Mouse (Mus musculus) limb, embryonic 14.5 days (tissue): ENCODE results near the gene Gm7030. TPM values are rescaled to one million over a fixed set of nuclear protein-coding genes. Genes with fewer than 3 reads are reported as not detected.
"Not testable (repeated sequence)": the region's sequence is repeated elsewhere in the genome, so short reads cannot be mapped to it uniquely, and the experiment has no call there.

ENCODE experiments used
- ATAC-seq: fragments of 200-750 bp; cut with Nextera tagmentation; 2 replicates; pipeline ENCODE4 v1.8.0; 2017; ENCODE audit warnings: low read depth, moderate number of reproducible peaks, moderate TSS enrichment; ENCODE audit not compliant: low FRiP score
- DNase-seq: peaks from one replicate; pipeline ENCODE4 v3.0.0-alpha.2; 2015; ENCODE audit warnings: low spot score
- H3K27ac ChIP-seq: fragments of 300-500 bp; sonication (generic); replicated peaks from 2 replicates; pipeline ENCODE4 v1.5.1; 2014; ENCODE audit warnings: low read depth, mild to moderate bottlenecking, low read length, moderate library complexity, mixed read lengths
- H3K27me3 ChIP-seq: fragments of 300-500 bp; sonication (generic); 2 replicates; pipeline ENCODE4 v1.6.1; 2014; ENCODE audit warnings: low read length, mixed read lengths; ENCODE audit not compliant: control insufficient read depth, insufficient read depth
- H3K36me3 ChIP-seq: fragments of 300-500 bp; sonication (generic); 2 replicates; pipeline ENCODE4 v1.6.1; 2014; ENCODE audit warnings: mild to moderate bottlenecking, low read length, moderate library complexity, mixed read lengths; ENCODE audit not compliant: control insufficient read depth, insufficient read depth
- H3K4me1 ChIP-seq: fragments of 300-500 bp; sonication (generic); 2 replicates; pipeline ENCODE4 v1.6.1; 2014; ENCODE audit warnings: antibody characterized with exemption, low read length, mixed read lengths; ENCODE audit not compliant: control insufficient read depth, insufficient read depth
- H3K4me2 ChIP-seq: fragments of 300-500 bp; sonication (generic); replicated peaks from 2 replicates; pipeline ENCODE4 v1.6.1; 2014; ENCODE audit warnings: low read depth, mild to moderate bottlenecking, low read length, moderate library complexity; ENCODE audit not compliant: severe bottlenecking
- H3K4me3 ChIP-seq: fragments of 300-500 bp; sonication (generic); replicated peaks from 2 replicates; pipeline ENCODE4 v1.5.1; 2014; ENCODE audit warnings: low read length
- H3K9ac ChIP-seq: fragments of 300-500 bp; sonication (generic); 2 replicates; pipeline ENCODE4 v1.6.1; 2014; ENCODE audit warnings: mild to moderate bottlenecking, low read depth, low read length, moderate library complexity; ENCODE audit not compliant: severe bottlenecking
- H3K9me3 ChIP-seq: fragments of 300-500 bp; sonication (generic); 2 replicates; pipeline ENCODE4 v1.6.1; 2016; ENCODE audit warnings: low read length; ENCODE audit not compliant: control insufficient read depth
- WGBS: fragments of 180-500 bp; shearing (Covaris S2); extraction: QIAGEN DNeasy Blood & Tissue Kit; methylation state at CpG from one replicate; pipeline ENCODE4 v1.1.7; 2014; 5-methylcytosine and 5-hydroxymethylcytosine counted together
- polyA plus RNA-seq, 2 experiments: library from polyadenylated mRNA; depleted of rRNA in 1 of 2; stranded (reverse) in 1 of 2; unstranded in 1 of 2; fragments of >200 nt; fragmentation: Nextera tagmentation in 1 of 2; extraction: Ambion mirVana in 1 of 2; gene quantifications; 2 replicates each; pipeline versions ENCODE4 v1.2.1 to v1.2.3; 2012 to 2014

Gene Gm7030
- polyA plus RNA-seq, 2 experiments = not detected

GRCm38 (mm10) chr17:36120839-36121238, 8.4 kb downstream of the Gm7030 start:
- not testable (repeated sequence) for H3K27ac ChIP-seq, H3K36me3 ChIP-seq, H3K4me1 ChIP-seq, H3K4me2 ChIP-seq, DNase-seq, ATAC-seq, H3K9ac ChIP-seq, H3K9me3 ChIP-seq, H3K4me3 ChIP-seq
- WGBS = 19% methylated on average over 17 of the region's 18 CpGs
- peaks cover 15% of the 10 kb centered on the region; the same call in 1 of the 2 replicates for H3K27me3 ChIP-seq

DNA sequence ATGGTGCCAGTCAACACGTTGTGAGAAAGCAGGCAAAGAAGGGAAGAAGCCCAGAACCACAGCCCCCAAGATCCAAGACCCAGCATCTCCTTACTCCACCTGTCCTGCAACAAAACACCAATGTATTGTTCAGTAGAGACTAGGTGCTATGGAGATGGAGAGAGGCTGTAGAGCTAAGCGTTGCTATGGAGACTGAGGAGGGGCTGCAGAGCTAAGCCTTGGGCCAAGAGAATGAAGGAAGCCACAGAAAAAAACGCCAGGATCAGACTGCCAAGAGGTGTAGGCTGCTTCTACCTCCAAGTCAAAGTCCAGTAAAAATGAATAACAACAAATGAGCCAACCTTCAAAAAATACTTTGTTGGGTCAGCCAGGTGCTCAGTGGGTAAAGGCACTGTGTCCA, 12.7 kb downstream of the Gm7030 start:
- H3K4me1 ChIP-seq, H3K9me3 ChIP-seq, H3K9ac ChIP-seq, H3K27me3 ChIP-seq, ATAC-seq, DNase-seq, H3K36me3 ChIP-seq, H3K4me2 ChIP-seq, H3K4me3 ChIP-seq, H3K27ac ChIP-seq: not testable (repeated sequence)
- WGBS = 27% methylated on average over 3 of the region's 3 CpGs

- H3K36me3 ChIP-seq, H3K9ac ChIP-seq, H3K4me2 ChIP-seq, H3K27ac ChIP-seq, ATAC-seq, H3K9me3 ChIP-seq, H3K4me1 ChIP-seq, H3K4me3 ChIP-seq: not testable (repeated sequence)
- 17% methylated on average over 6 of the region's 6 CpGs for WGBS
- DNase-seq = peak; percentile 58
- peaks cover 18% of the 10 kb centered on the region for H3K27me3 ChIP-seq
Measured at GRCm38 (mm10) chr17:36113979-36114593, 15.1 kb downstream of the Gm7030 start.

DNA sequence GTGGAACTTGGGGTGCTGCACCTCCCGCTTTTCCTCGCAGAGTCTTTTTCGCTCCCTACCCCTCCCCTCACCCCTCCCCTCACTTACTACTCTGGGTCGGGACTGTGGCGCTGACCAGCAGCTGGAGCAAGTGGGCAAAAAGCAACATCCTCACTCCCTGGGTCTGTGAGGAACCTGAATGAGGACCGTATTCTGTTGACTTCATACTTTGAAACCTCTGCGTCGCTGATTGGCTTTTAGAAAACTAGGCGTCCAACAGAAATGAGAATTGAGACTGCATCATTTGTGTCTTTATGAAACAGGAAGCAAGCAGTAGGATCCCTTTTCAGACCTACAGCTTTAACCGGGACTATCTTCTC, 17.7 kb downstream of the Gm7030 start:
- Histone ChIP-seq H3K27me3 (peaks cover 13% of the 10 kb centered on the region), H3K9ac (0 out of 2 replicates have a peak overlapping the region, but pooled peaks have one; percentile 12), H3K4me2 (peak overlapping the region; percentile 60), H3K4me3 (peak overlapping the region; percentile 34)
- not testable (repeated sequence) for H3K36me3 ChIP-seq, H3K9me3 ChIP-seq, H3K27ac ChIP-seq, H3K4me1 ChIP-seq, DNase-seq
- ATAC-seq = peak; percentile 65
- 1% methylated on average over 10 of the region's 10 CpGs for WGBS

DNA sequence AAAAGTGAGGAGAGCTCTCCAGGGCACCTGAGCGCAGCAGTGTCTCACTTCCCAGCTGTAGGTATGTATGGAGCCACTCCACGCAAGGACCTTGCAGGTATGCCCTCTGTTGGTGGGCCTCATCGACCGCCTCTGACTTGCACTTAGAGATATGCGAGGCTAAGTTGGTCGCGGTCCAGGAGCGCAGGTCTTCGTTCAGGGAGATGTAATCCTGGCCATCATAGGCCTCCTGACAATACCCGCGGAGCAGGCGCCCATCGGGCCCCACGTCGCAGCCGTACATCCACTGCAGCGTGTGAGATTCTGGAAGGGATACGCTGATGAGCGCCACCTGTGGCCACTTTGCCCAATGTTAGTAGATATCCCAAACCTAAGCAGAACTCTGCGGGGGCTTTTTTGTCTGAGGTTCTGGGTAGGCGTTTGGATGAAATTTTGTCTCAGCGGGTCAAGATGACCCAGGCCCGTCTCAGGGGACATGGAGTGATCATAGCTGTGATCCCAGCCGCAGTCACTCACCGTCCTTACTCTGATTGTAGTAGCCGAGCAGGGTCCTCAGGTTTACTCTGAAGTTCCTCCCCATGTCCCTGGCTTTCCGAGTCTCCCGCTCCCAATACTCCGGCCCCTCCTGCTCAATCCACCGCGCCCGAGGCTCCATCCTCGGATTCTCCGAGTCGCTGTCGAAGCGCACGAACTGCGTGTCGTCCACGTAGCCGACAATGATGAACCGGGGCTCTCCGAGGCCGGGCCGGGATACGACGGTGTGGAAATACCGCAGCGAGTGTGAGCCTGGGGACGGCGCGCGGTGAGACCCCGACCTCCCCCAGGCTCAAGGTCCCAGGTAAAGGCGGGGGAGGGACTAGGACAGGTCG, 18.4 kb downstream of the Gm7030 start:
- not testable (repeated sequence) for H3K9me3 ChIP-seq, H3K27ac ChIP-seq, H3K4me1 ChIP-seq, H3K36me3 ChIP-seq, DNase-seq
- ATAC-seq = peak; percentile 34; the same call in 1 of the 2 replicates
- peak overlapping the region; percentile 34 for H3K4me3 ChIP-seq
- under 1% methylated on average over 54 of the region's 57 CpGs for WGBS
- H3K27me3 ChIP-seq = peaks cover 13% of the 10 kb centered on the region
- H3K4me2 ChIP-seq = peak overlapping the region; percentile 60
- 0 out of 2 replicates have a peak overlapping the region, but pooled peaks have one; percentile 12 for H3K9ac ChIP-seq

DNA sequence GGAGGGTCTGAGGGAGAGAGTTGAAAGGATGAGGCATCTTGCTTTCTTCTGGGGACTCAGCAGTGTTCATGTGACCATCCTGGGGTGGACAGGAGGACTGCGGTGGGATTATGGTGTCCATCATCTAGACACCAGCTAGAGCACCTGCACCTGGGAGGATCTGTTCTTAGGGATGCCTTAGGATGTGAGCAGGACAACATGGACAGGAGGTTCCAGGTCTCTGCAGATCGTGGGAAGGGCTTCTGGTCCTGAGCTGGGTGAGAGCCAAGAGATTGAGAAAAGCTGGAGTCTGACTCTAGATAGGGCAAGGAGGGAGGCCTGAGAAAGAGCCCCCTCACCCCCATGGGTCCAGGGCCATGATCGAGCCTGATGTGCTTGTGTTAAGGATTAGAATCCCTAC, 19.1 kb downstream of the Gm7030 start:
- H3K36me3 ChIP-seq, H3K4me2 ChIP-seq, H3K4me1 ChIP-seq, H3K4me3 ChIP-seq, H3K27ac ChIP-seq, ATAC-seq, DNase-seq, H3K9ac ChIP-seq, H3K9me3 ChIP-seq: not testable (repeated sequence)
- H3K27me3 ChIP-seq = peaks cover 13% of the 10 kb centered on the region
- 44% methylated on average over 3 of the region's 3 CpGs for WGBS

- not testable (repeated sequence) for H3K36me3 ChIP-seq, H3K9ac ChIP-seq, ATAC-seq, DNase-seq, H3K4me2 ChIP-seq, H3K27me3 ChIP-seq, H3K4me3 ChIP-seq, H3K27ac ChIP-seq, H3K4me1 ChIP-seq, H3K9me3 ChIP-seq
- 90% methylated on average over 11 of the region's 12 CpGs for WGBS
Measured at GRCm38 (mm10) chr17:36102091-36102490, 27.1 kb downstream of the Gm7030 start.

DNA sequence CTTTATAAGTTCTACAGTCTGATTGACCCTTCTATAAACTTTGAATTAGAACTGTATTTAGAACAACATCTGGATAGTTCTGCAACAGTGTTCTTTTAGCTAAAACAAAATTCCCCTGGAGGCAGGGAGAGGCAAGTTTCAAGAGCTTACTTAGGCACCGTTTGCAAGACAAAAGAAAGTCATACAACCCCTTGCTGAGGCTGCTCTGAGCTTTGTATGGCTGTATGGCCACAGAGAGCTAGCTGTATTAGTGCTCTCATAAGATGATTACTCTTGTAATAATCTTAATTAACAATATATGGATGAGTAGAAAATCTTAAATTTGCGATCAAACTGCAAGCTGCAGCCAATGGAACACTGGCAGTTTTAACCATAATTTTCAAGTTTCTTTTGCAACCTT, 29.6 kb downstream of the Gm7030 start:
- H3K4me3 ChIP-seq, H3K4me1 ChIP-seq, ATAC-seq, H3K27ac ChIP-seq, H3K4me2 ChIP-seq, DNase-seq, H3K36me3 ChIP-seq, H3K27me3 ChIP-seq, H3K9me3 ChIP-seq, H3K9ac ChIP-seq: not testable (repeated sequence)
- 56% methylated on average over 2 of the region's 2 CpGs for WGBS
